Mouse (Mus musculus): ENCODE data around the gene Aldoc. TPM values are rescaled to one million over a fixed set of nuclear protein-coding genes. Genes with fewer than 3 reads are reported as not detected.

The Aldoc gene
- polyA plus RNA-seq, 1 experiment: 32.5 TPM

DNA sequence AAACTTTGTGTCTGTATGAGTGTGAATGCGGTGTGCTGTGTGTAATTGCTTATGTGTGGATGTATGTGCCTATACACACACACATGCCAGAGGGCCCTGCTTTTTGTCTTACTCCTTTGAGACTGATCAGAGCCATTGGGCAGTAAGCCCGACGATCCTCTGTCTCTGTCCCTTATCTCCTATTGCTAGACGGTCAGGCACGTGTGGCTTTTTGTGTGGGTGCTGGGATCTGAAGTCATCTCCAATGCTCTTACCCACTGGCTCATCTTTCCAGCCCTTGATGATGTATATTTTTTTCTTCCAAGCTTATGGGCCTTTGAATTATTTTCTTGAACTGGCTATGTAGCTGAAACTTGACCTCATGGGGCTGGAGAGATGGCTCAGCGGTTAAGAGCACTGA lies 32.1 kb downstream of the Aldoc start:
- H3K27ac ChIP-seq (ENCODE audit: insufficient read depth, low read length): no peak overlapping the region
- no peak overlapping the region for H3K4me3 ChIP-seq (ENCODE audit: low read depth, low read length)
- no peak overlapping the region for H3K9ac ChIP-seq (ENCODE audit: low read depth, poor library complexity, severe bottlenecking)
- no peaks in the 10 kb centered on the region for H3K9me3 ChIP-seq (replicated peaks; ENCODE audit: control insufficient read depth, insufficient read depth, low read length, poor library complexity, severe bottlenecking)
- peaks cover 3% of the 10 kb centered on the region for H3K4me1 ChIP-seq (ENCODE audit: control insufficient read depth, insufficient read depth, low read length)
- TF ChIP-seq CTCF (IDR thresholded peaks at IDR 0.05; ENCODE audit: low read depth, low read length) (no peak), POLR2A (IDR thresholded peaks at IDR 0.05; ENCODE audit: insufficient read depth, low read length) (no peak), EP300 (IDR thresholded peaks at IDR 0.05; ENCODE audit: insufficient read depth, low read depth, low read length) (no peak)
- no peaks in the 10 kb centered on the region for H3K36me3 ChIP-seq (ENCODE audit: control insufficient read depth, insufficient read depth, low read length, poor library complexity, severe bottlenecking)
- H3K27me3 ChIP-seq (ENCODE audit: control insufficient read depth, insufficient read depth, low read length, poor library complexity, severe bottlenecking): no peaks in the 10 kb centered on the region

DNA sequence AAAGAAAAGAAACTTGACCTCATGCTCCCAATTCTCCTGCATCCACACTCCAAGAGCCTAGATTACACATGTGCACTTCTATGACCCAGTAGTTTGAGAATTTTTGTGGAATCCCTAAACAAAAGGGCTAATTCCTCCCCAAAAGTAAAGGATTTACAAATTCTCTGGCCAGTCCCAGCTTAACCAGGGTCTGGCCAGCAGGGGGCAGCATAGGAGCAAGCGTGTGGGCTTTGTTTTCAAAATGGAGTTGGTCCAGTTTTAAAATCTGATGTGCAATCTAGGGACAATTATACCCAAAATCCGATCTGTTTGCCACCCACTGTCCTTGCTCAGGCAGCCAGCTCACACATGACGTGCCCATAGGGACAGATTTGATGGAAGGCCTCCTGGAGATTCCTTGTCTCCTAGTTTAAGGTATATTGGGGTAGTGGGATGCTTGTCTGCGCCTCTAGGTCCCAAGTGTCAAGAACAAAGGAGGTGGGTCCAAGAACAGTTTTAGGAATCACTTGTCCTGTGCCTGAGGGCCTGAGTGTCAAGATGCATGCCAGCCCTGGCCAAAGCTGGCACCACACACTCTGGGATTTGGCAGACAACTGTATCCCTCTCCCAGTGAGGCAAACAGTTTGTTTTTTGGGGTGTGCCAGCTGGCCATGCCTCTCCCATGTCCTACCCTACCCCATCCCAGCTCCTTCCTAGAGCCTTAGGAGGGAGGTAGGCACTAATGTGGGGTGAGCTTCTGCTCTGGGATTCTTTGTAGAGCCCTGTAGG lies 32.9 kb downstream of the Aldoc start:
- Histone ChIP-seq H3K4me3 (ENCODE audit: low read depth, low read length) (no peak overlapping the region), H3K9ac (ENCODE audit: low read depth, poor library complexity, severe bottlenecking) (no peak overlapping the region), H3K9me3 (replicated peaks; ENCODE audit: control insufficient read depth, insufficient read depth, low read length, poor library complexity, severe bottlenecking) (no peaks in the 10 kb centered on the region), H3K4me1 (ENCODE audit: control insufficient read depth, insufficient read depth, low read length) (peaks cover 3% of the 10 kb centered on the region), H3K27me3 (ENCODE audit: control insufficient read depth, insufficient read depth, low read length, poor library complexity, severe bottlenecking) (no peaks in the 10 kb centered on the region), H3K36me3 (ENCODE audit: control insufficient read depth, insufficient read depth, low read length, poor library complexity, severe bottlenecking) (no peaks in the 10 kb centered on the region), H3K27ac (ENCODE audit: insufficient read depth, low read length) (no peak overlapping the region)
- TF ChIP-seq POLR2A (IDR thresholded peaks at IDR 0.05; ENCODE audit: insufficient read depth, low read length): no peak
- peak; percentile 80 for TF ChIP-seq CTCF (IDR thresholded peaks at IDR 0.05; ENCODE audit: low read depth, low read length)

DNA sequence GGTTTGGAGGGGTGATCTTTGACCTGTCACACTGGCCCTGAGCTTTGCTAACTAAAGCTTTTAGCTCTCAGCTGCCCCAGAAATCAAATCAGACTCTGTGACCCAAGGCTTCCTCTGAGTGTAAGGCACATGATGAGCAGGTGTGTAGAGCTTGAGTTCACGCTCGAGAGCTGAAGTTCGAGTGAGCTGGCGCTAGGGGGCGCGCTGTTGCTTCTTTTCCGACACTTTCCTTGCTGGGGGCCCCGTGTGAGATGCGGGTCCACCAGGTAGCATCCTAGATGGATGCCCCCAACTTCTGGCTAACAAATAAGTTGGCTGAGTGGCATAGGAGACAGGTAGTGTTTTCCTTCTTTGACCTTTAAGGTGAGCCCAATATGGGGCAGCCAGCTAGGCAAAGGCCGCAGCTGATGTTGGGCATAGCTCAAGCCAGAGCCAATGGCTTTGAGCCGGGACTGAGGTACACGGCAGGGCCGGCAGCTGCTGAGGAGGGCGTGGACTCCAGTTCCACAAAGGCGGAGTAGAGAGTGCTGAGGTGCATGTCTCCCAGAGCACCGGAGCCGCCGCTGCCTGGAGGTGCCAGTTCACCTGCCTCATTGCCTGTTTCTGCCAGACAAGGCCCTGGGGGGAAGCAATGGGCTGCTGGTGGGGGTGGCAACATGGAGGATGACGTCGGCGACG lies 35.7 kb downstream of the Aldoc start:
- Histone ChIP-seq H3K36me3 (ENCODE audit: control insufficient read depth, insufficient read depth, low read length, poor library complexity, severe bottlenecking) (no peaks in the 10 kb centered on the region), H3K9me3 (replicated peaks; ENCODE audit: control insufficient read depth, insufficient read depth, low read length, poor library complexity, severe bottlenecking) (no peaks in the 10 kb centered on the region), H3K4me1 (ENCODE audit: control insufficient read depth, insufficient read depth, low read length) (no peaks in the 10 kb centered on the region), H3K9ac (ENCODE audit: low read depth, poor library complexity, severe bottlenecking) (0 out of 2 replicates have a peak overlapping the region, but pooled peaks have one; percentile 1), H3K27me3 (ENCODE audit: control insufficient read depth, insufficient read depth, low read length, poor library complexity, severe bottlenecking) (no peaks in the 10 kb centered on the region), H3K27ac (ENCODE audit: insufficient read depth, low read length) (no peak overlapping the region), H3K4me3 (ENCODE audit: low read depth, low read length) (peak overlapping the region; percentile 43)
- 0 out of 2 replicates have a peak, but pooled peaks have one; percentile 16 for TF ChIP-seq EP300 (IDR thresholded peaks at IDR 0.05; ENCODE audit: insufficient read depth, low read depth, low read length)
- TF ChIP-seq POLR2A (IDR thresholded peaks at IDR 0.05; ENCODE audit: insufficient read depth, low read length): no peak
- peak; percentile 91 for TF ChIP-seq CTCF (IDR thresholded peaks at IDR 0.05; ENCODE audit: low read depth, low read length)

DNA sequence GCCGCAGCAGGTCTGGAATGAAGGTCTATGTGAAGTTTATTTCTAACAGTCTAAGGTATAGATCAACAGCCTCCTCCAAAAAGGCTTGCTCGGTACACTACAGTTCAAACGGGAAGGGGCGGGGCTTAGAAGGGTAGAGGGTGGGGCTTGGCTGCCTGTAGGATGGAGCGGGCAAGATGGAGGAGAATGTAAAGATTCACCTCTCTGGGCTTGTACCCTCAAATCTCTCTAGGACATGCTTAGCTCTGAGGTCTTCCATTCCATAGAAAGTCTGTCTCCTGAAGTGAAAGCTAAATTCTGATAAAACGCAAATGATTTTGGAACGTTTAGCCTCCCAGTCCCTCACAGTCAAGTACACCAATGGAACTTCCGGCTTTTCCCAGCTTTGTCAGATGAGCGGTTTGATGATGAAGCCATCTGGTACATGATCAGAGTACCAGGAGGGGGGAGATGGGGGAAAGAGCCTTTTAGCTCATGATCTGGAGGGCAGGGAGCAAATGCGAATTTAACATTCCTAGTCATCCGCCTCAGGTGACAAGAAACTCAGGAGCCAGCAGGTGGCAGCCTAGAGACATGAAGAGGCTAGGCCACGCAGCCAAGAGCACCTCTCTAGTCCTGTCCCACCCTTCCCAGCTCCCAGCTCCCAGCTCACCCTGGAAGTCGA lies 37.5 kb downstream of the Aldoc start:
- Histone ChIP-seq H3K9ac (ENCODE audit: low read depth, poor library complexity, severe bottlenecking) (peak overlapping the region; percentile 41), H3K27ac (ENCODE audit: insufficient read depth, low read length) (peak overlapping the region; percentile 1; the same call in 1 of the 2 replicates), H3K4me1 (ENCODE audit: control insufficient read depth, insufficient read depth, low read length) (no peaks in the 10 kb centered on the region), H3K36me3 (ENCODE audit: control insufficient read depth, insufficient read depth, low read length, poor library complexity, severe bottlenecking) (no peaks in the 10 kb centered on the region), H3K9me3 (replicated peaks; ENCODE audit: control insufficient read depth, insufficient read depth, low read length, poor library complexity, severe bottlenecking) (no peaks in the 10 kb centered on the region), H3K4me3 (ENCODE audit: low read depth, low read length) (peak overlapping the region; percentile 65), H3K27me3 (ENCODE audit: control insufficient read depth, insufficient read depth, low read length, poor library complexity, severe bottlenecking) (no peaks in the 10 kb centered on the region)
- TF ChIP-seq CTCF (IDR thresholded peaks at IDR 0.05; ENCODE audit: low read depth, low read length) (peak; percentile 81), EP300 (IDR thresholded peaks at IDR 0.05; ENCODE audit: insufficient read depth, low read depth, low read length) (no peak), POLR2A (IDR thresholded peaks at IDR 0.05; ENCODE audit: insufficient read depth, low read length) (peak; percentile 68)

DNA sequence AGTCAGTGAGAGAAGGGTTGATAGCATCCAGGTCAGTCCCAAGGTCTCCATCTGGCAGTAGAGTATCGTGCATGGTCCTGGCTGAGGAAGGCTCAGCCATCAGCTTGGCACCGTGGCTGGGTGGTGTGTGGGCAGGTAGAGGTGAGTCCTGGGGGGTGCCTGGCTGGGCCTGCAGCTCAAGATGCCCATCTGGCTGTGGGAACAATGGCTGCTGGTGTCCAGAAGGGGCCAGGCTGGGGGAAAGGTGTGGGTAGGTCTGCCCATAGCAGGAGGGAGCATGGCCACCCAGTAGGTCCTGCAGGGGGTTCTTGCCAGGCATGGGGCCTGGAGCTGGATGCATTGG lies 38.0 kb downstream of the Aldoc start:
- Histone ChIP-seq H3K4me1 (ENCODE audit: control insufficient read depth, insufficient read depth, low read length) (no peaks in the 10 kb centered on the region), H3K27ac (ENCODE audit: insufficient read depth, low read length) (no peak overlapping the region)
- TF ChIP-seq POLR2A (IDR thresholded peaks at IDR 0.05; ENCODE audit: insufficient read depth, low read length) (no peak), EP300 (IDR thresholded peaks at IDR 0.05; ENCODE audit: insufficient read depth, low read depth, low read length) (no peak), CTCF (IDR thresholded peaks at IDR 0.05; ENCODE audit: low read depth, low read length) (no peak)

More for the DNA sequence above, 38.0 kb downstream of the Aldoc start:
- H3K4me3 ChIP-seq (ENCODE audit: low read depth, low read length): no peak overlapping the region
- no peak overlapping the region for H3K9ac ChIP-seq (ENCODE audit: low read depth, poor library complexity, severe bottlenecking)
- H3K36me3 ChIP-seq (ENCODE audit: control insufficient read depth, insufficient read depth, low read length, poor library complexity, severe bottlenecking): no peaks in the 10 kb centered on the region
- H3K9me3 ChIP-seq (replicated peaks; ENCODE audit: control insufficient read depth, insufficient read depth, low read length, poor library complexity, severe bottlenecking): no peaks in the 10 kb centered on the region
- H3K27me3 ChIP-seq (ENCODE audit: control insufficient read depth, insufficient read depth, low read length, poor library complexity, severe bottlenecking): no peaks in the 10 kb centered on the region
